Mouse (Mus musculus) kidney, adult 2 months (tissue): Measurements from ENCODE around the gene Ppp4r2.

Experiments
- CTCF ChIP-seq: fragments of 200-500 bp; conservative IDR thresholded peaks from 2 replicates; pipeline ENCODE4 v1.5.1; 2011; ENCODE audit warnings: low read depth, mild to moderate bottlenecking, control low read depth, low read length, moderate library complexity, mixed read lengths; ENCODE audit not compliant: insufficient read depth, insufficient read length
- POLR2A ChIP-seq: fragments of 200-500 bp; IDR thresholded peaks from one replicate; pipeline ENCODE4 v1.6.1; 2011; ENCODE audit warnings: low read depth, low read length, control low read depth

- no peak for TF ChIP-seq CTCF
- TF ChIP-seq POLR2A: no peak
These were observed 46.2 kb downstream of the Ppp4r2 start for GRCm38 (mm10) chr6:100879607-100880006.
